Mouse (Mus musculus): ENCODE results near the gene Actr1b.

DNA sequence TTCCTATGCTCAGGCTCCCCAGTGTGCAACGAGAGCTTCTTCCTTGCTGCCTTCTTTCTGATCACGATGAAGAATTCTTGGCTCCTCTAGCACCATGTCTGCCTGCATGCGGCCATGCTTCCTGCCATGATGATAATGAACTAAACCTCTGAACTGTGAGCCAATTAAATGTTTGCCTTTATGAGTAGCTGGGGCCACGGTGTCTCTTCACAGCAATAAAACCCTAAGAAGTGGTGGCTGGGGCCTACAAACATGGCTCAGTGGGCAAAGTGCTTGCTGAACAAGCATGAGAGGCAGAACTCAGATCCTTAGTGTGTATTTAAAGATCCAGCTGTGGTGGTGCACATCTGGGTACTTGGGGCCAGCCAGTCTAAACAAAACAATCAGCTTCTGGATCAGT is 48.3 kb downstream of the Actr1b start:
- no peak for TF ChIP-seq CTCF (IDR thresholded peaks at IDR 0.05; ENCODE audit: borderline replicate concordance, extremely low read depth, insufficient read depth, insufficient read length)
- TF ChIP-seq POLR2A (IDR thresholded peaks at IDR 0.05; ENCODE audit: borderline replicate concordance, extremely low read depth, insufficient read depth, insufficient read length, poor library complexity, severe bottlenecking): no peak
